Mouse (Mus musculus): ENCODE measurements around the gene Ssu72.
"Not testable (repeated sequence)": the region's sequence is repeated elsewhere in the genome, so short reads cannot be mapped to it uniquely, and the experiment has no call there.

DNA sequence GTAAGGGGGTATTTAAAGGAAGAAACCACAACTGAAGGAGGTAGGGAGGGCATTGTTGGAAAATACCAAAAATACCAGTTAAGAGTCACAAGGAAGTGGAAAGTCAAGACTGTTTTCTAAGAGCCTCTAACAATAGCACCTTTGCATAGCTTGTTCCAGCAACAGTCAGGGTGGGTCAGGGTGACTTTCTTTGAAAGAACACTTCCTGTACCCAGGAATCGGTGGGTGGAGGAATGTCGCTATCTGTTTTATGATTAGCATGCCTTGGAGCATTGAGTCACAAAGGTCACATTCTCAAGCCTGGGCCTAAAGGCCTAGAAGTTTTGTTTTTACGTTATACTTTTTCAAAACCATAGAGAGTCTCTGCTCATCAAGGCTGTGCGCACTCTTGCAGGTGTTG, 16.8 kb upstream of the Ssu72 start:
- TF ChIP-seq CTCF (IDR thresholded peaks at IDR 0.05; ENCODE audit: borderline replicate concordance, insufficient read depth, low read depth, low read length); POLR2A (IDR thresholded peaks at IDR 0.05; ENCODE audit: borderline replicate concordance, insufficient read depth, low read length): not testable (repeated sequence)
